Mouse (Mus musculus) testis, adult 2 months (tissue): ENCODE measurements around the gene Synj2.

Source experiments
- CTCF ChIP-seq: fragments of 200-500 bp; IDR thresholded peaks from 2 replicates; pipeline ENCODE4 v1.5.1; 2012; ENCODE audit warnings: low read depth, mild to moderate bottlenecking, inconsistent platforms, low read length, moderate library complexity; ENCODE audit not compliant: control insufficient read depth, insufficient read depth, insufficient replicate concordance
- POLR2A ChIP-seq: fragments of 200-500 bp; IDR thresholded peaks from 2 replicates; pipeline ENCODE4 v1.6.1; 2012; ENCODE audit warnings: low read depth, mild to moderate bottlenecking, inconsistent platforms, low read length, moderate library complexity; ENCODE audit not compliant: control insufficient read depth

GRCm38 (mm10) chr17:5934554-5935324, 6.3 kb upstream of the Synj2 start:
- TF ChIP-seq CTCF = no peak
- no peak; the same call in 1 of the 2 replicates for TF ChIP-seq POLR2A
